Mouse (Mus musculus): Measurements from ENCODE around the gene Clip4. TPM values are rescaled to one million over a fixed set of nuclear protein-coding genes. Genes with fewer than 3 reads are reported as not detected.

Clip4 gene
- polyA plus RNA-seq, 1 experiment from 2014 or later: 6.9 TPM

DNA sequence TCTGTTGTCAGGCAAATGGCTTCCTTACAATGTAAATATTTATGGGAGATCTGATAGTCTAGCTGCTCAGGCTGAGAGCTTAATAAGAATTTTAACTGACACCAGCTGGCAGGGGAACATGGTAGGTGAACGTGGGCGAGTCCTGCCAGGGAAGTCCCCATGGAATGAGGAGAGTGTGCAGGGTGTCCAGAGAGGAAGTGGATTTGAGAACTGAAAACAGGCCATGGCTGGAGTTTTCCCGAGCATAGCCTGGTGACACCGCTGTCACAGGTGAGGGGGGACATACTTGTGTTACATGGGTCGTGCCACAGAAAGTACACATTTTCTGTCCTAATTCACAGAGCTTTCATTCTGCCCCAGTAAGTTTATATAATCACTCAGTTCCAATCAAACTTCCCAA, 97.2 kb downstream of the Clip4 start:
- no peak for ATAC-seq (replicated peaks; ENCODE audit: low FRiP score, low read depth)
- no peaks in the 10 kb centered on the region for H3K27me3 ChIP-seq (ENCODE audit: insufficient read depth, low read length)
- no peak overlapping the region for H3K4me3 ChIP-seq (replicated peaks; ENCODE audit: low read depth, low read length)
- H3K9ac ChIP-seq (ENCODE audit: low read depth, low read length): no peak overlapping the region
- no peaks in the 10 kb centered on the region; the same call in 1 of the 2 replicates for H3K9me3 ChIP-seq (replicated peaks; ENCODE audit: low read length)
- TF ChIP-seq CTCF (IDR thresholded peaks at IDR 0.05; ENCODE audit: low read depth): no peak
- H3K27ac ChIP-seq: no peak overlapping the region
- 47% methylated on average over 5 of the region's 5 CpGs for WGBS
- DNase-seq (ENCODE audit: low spot score): peak; percentile 5
- H3K4me2 ChIP-seq (ENCODE audit: low read length): no peak overlapping the region
- H3K4me1 ChIP-seq (replicated peaks; ENCODE audit: insufficient read depth, low read length): no peaks in the 10 kb centered on the region
- no peaks in the 10 kb centered on the region for H3K36me3 ChIP-seq (ENCODE audit: insufficient read depth, low read length)

DNA sequence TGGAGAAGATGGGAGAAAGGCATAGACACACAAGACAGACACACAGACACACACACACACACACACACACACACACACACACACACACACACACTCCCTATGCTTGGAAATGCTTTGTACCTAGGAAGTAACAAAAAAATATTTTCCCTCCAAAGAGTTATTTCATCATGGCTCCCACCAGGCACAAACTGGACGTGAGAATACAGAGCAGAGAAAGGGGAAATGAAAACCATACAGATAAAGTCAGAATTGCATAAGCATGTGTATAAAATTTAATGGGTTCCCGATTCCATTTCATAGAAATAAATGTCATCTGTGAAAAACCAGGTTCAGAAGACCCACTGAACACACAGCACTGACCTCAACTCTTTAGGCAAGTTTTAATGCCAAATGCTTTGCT, 99.6 kb downstream of the Clip4 start:
- H3K9me3 ChIP-seq (replicated peaks; ENCODE audit: low read length): no peaks in the 10 kb centered on the region
- no peak overlapping the region for H3K9ac ChIP-seq (ENCODE audit: low read depth, low read length)
- no peak overlapping the region for H3K27ac ChIP-seq
- DNase-seq (ENCODE audit: low spot score) (no peak), ATAC-seq (replicated peaks; ENCODE audit: low FRiP score, low read depth) (no peak)
- H3K4me1 ChIP-seq (replicated peaks; ENCODE audit: insufficient read depth, low read length): no peaks in the 10 kb centered on the region
- WGBS: 92% methylated on average over 2 of the region's 2 CpGs
- no peaks in the 10 kb centered on the region for H3K36me3 ChIP-seq (ENCODE audit: insufficient read depth, low read length)
- no peak overlapping the region for H3K4me2 ChIP-seq (ENCODE audit: low read length)
- H3K4me3 ChIP-seq (replicated peaks; ENCODE audit: low read depth, low read length): no peak overlapping the region
- TF ChIP-seq CTCF (IDR thresholded peaks at IDR 0.05; ENCODE audit: low read depth): no peak
- H3K27me3 ChIP-seq (ENCODE audit: insufficient read depth, low read length): no peaks in the 10 kb centered on the region

DNA sequence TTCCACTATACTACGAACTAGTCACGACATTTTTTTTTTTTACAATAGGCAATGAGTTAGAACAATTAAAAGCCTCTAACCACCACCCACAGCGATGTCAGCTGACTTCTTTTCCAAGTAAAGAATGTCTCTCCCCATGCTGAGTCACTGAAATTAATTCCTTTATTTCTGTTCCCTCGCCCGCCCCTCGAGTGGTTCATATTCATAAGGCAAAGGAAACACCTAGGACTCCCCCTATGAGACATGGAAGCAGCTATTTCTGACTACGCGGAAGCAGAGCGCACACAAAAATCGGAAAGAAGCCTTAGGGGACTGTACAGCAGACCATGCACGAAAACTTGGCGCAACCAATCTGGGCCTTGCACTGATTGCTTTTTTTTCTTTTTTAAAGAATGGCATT, 100.6 kb downstream of the Clip4 start:
- ATAC-seq (replicated peaks; ENCODE audit: low FRiP score, low read depth) (no peak), DNase-seq (ENCODE audit: low spot score) (no peak)
- Histone ChIP-seq H3K4me3 (replicated peaks; ENCODE audit: low read depth, low read length) (no peak overlapping the region), H3K9ac (ENCODE audit: low read depth, low read length) (no peak overlapping the region), H3K27ac (no peak overlapping the region), H3K36me3 (ENCODE audit: insufficient read depth, low read length) (no peaks in the 10 kb centered on the region), H3K4me1 (replicated peaks; ENCODE audit: insufficient read depth, low read length) (no peaks in the 10 kb centered on the region), H3K4me2 (ENCODE audit: low read length) (peak overlapping the region; percentile 94; the same call in 1 of the 2 replicates), H3K9me3 (replicated peaks; ENCODE audit: low read length) (no peaks in the 10 kb centered on the region), H3K27me3 (ENCODE audit: insufficient read depth, low read length) (no peaks in the 10 kb centered on the region)
- 82% methylated on average over 12 of the region's 12 CpGs for WGBS
- TF ChIP-seq CTCF (IDR thresholded peaks at IDR 0.05; ENCODE audit: low read depth): no peak

DNA sequence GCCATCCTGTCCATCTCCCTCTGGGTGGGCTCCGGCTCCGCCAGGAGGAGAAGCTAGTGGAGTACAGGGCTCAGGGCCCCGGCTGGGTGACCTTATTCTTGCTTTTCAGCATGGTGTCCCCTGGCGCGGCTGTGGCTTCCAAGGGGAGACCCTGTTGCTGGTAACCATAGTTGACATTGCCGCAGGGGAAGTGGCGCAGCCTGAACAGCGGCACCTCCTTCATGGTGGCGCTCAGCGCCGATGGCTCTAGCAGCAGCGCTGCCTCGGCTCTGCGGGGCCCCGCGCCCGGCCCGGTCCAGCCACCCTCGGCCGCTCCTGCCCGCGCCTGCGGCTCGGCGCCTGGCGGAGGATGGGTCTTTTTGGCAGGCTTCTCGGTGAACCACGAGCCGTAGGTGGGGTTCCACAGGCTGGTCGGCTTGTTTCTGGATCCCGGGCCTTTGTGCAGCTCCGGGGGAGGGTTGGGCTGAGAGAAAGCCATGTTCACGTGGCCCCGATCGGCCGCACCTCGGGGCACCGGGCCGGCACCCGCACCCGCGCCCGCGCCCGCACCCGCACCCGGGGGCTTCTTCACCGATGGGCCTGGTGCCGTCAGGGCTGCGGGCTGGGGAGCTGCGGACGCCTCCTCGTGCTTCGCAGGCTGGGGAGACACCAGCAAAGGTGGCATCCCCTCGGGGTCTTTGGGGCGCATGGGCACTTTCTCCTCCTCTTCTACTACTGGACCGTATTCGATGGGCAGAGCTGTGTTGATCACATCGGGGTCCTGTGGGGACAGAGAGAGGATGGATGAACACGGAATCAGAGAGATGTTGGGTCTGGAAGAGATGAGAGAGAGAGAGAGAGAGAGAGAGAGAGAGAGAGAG, 101.3 kb downstream of the Clip4 start:
- WGBS: 7% methylated on average over 58 of the region's 60 CpGs
- peak; percentile 18 for DNase-seq (ENCODE audit: low spot score)
- Histone ChIP-seq H3K9me3 (replicated peaks; ENCODE audit: low read length) (no peaks in the 10 kb centered on the region), H3K4me2 (ENCODE audit: low read length) (peak overlapping the region; percentile 94), H3K4me3 (replicated peaks; ENCODE audit: low read depth, low read length) (peak overlapping the region; percentile 40), H3K27me3 (ENCODE audit: insufficient read depth, low read length) (no peaks in the 10 kb centered on the region), H3K4me1 (replicated peaks; ENCODE audit: insufficient read depth, low read length) (no peaks in the 10 kb centered on the region), H3K27ac (no peak overlapping the region), H3K9ac (ENCODE audit: low read depth, low read length) (peak overlapping the region; percentile 59), H3K36me3 (ENCODE audit: insufficient read depth, low read length) (no peaks in the 10 kb centered on the region)
- ATAC-seq (replicated peaks; ENCODE audit: low FRiP score, low read depth): peak; percentile 70
- TF ChIP-seq CTCF (IDR thresholded peaks at IDR 0.05; ENCODE audit: low read depth): no peak

DNA sequence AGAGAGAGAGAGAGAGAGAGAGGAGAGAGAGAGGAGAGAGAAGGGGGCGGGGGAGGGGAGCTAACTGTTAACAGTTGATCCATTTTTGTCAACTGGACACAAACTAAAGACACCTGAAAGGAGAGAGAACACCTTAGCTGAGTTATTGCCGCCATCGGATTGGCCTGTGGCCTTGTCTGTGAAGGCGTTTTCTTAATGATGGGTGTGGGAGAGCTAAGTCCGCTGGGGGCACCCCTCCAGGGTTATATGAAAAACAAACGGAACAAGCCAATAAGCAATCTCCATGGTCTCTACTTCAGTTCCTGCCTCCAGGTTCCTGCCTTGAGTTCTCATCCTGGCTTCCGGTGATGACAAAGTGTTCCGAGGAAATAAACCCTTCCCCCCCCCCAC, 102.0 kb downstream of the Clip4 start:
- no peak overlapping the region for H3K4me2 ChIP-seq (ENCODE audit: low read length)
- no peak overlapping the region for H3K9ac ChIP-seq (ENCODE audit: low read depth, low read length)
- H3K27ac ChIP-seq: no peak overlapping the region
- H3K27me3 ChIP-seq (ENCODE audit: insufficient read depth, low read length): no peaks in the 10 kb centered on the region
- DNase-seq (ENCODE audit: low spot score) (no peak), ATAC-seq (replicated peaks; ENCODE audit: low FRiP score, low read depth) (no peak)
- WGBS: 90% methylated on average over 8 of the region's 8 CpGs
- no peaks in the 10 kb centered on the region for H3K36me3 ChIP-seq (ENCODE audit: insufficient read depth, low read length)
- H3K4me3 ChIP-seq (replicated peaks; ENCODE audit: low read depth, low read length): no peak overlapping the region
- no peak for TF ChIP-seq CTCF (IDR thresholded peaks at IDR 0.05; ENCODE audit: low read depth)
- H3K4me1 ChIP-seq (replicated peaks; ENCODE audit: insufficient read depth, low read length): no peaks in the 10 kb centered on the region
- H3K9me3 ChIP-seq (replicated peaks; ENCODE audit: low read length): no peaks in the 10 kb centered on the region

DNA sequence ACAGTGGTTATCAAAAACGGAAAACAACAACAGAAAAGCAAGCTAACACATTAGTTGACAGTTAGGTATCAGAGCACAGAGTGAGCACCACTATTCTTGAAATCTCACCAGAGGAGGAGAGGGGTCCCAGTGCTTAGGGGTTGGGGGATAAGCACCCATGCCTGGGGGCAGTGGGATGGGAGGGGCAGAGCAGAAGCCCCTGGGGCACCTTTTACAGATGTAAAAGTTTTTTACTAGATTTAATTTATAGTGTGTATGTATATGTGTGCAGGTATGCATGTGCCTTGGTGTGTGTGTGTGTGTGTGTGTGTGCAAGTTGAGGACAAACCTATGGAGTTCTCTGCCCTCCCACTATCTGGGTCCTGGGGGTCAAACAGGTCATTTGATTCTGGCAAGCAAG, 102.4 kb downstream of the Clip4 start:
- ATAC-seq (replicated peaks; ENCODE audit: low FRiP score, low read depth) (no peak), DNase-seq (ENCODE audit: low spot score) (no peak)
- no peak for TF ChIP-seq CTCF (IDR thresholded peaks at IDR 0.05; ENCODE audit: low read depth)
- Histone ChIP-seq H3K9me3 (replicated peaks; ENCODE audit: low read length) (no peaks in the 10 kb centered on the region), H3K27ac (no peak overlapping the region), H3K4me2 (ENCODE audit: low read length) (no peak overlapping the region), H3K4me1 (replicated peaks; ENCODE audit: insufficient read depth, low read length) (no peaks in the 10 kb centered on the region), H3K36me3 (ENCODE audit: insufficient read depth, low read length) (no peaks in the 10 kb centered on the region), H3K4me3 (replicated peaks; ENCODE audit: low read depth, low read length) (no peak overlapping the region), H3K27me3 (ENCODE audit: insufficient read depth, low read length) (no peaks in the 10 kb centered on the region), H3K9ac (ENCODE audit: low read depth, low read length) (no peak overlapping the region)
- WGBS: 77% methylated on average over 1 of the region's 1 CpGs

Data from kidney, postnatal 0 days (tissue).